Mouse (Mus musculus) heart, postnatal 10 days (tissue): ENCODE measurements around the gene Col13a1. TPM values are rescaled to one million over a fixed set of nuclear protein-coding genes. Genes with fewer than 3 reads are reported as not detected.

Source experiments
- DNase-seq, 2 experiments: peaks; one replicate each; pipeline ENCODE4 v3.0.0; 2021
- intact Hi-C: fragments of 180-260 bp; cut with DNase I; formaldehyde crosslinking; loops from one replicate; pipeline ENCODE4 v1.15.1; 2025
- total RNA-seq, 2 experiments: library from RNA; stranded (reverse); gene quantifications; 2 replicates each; pipeline ENCODE4 v1.2.3; 2021

The Col13a1 gene
- total RNA-seq, 2 experiments from 2014 or later, result 1.8 to 1.9 TPM

- no peak for DNase-seq
- intact Hi-C loops, result no loop called here
Measured at GRCm38 (mm10) chr10:61834288-61834687, 144.6 kb downstream of the Col13a1 start.

- intact Hi-C loops, result no loop called here
- no peak for DNase-seq
Measured at GRCm38 (mm10) chr10:61832713-61833112, 146.2 kb downstream of the Col13a1 start.

- no peak for DNase-seq
Measured at GRCm38 (mm10) chr10:61831741-61832140, 147.2 kb downstream of the Col13a1 start.

GRCm38 (mm10) chr10:61831251-61831650 is 147.7 kb downstream of the Col13a1 start:
- intact Hi-C loops, result no loop called here
- no peak for DNase-seq

More at GRCm38 (mm10) chr10:61831741-61832140, 147.2 kb downstream of the Col13a1 start:
- intact Hi-C loops, result no loop called here

- DNase-seq, result no peak
- intact Hi-C loops, result no loop called here
Measured at GRCm38 (mm10) chr10:61830817-61831216, 148.1 kb downstream of the Col13a1 start.

- intact Hi-C loops, result no loop called here
- no peak for DNase-seq
Measured at GRCm38 (mm10) chr10:61829046-61829445, 149.9 kb downstream of the Col13a1 start.

- no peak for DNase-seq
- intact Hi-C loops, result no loop called here
Measured at GRCm38 (mm10) chr10:61827950-61828936, 150.7 kb downstream of the Col13a1 start.

- intact Hi-C loops, result no loop called here
- no peak for DNase-seq
Measured at GRCm38 (mm10) chr10:61826753-61827435, 152.0 kb downstream of the Col13a1 start.

GRCm38 (mm10) chr10:61825979-61826752 is 152.7 kb downstream of the Col13a1 start:
- intact Hi-C loops, result no loop called here
- DNase-seq, result no peak

GRCm38 (mm10) chr10:61825536-61825935 is 153.4 kb downstream of the Col13a1 start:
- intact Hi-C loops, result no loop called here
- DNase-seq, result no peak

- intact Hi-C loops, result no loop called here
- no peak for DNase-seq
Measured at GRCm38 (mm10) chr10:61823731-61824115, 155.2 kb downstream of the Col13a1 start.

GRCm38 (mm10) chr10:61822968-61823730 is 155.8 kb downstream of the Col13a1 start:
- intact Hi-C loops, result no loop called here
- no peak for DNase-seq

GRCm38 (mm10) chr10:61820050-61820449 is 158.9 kb downstream of the Col13a1 start:
- intact Hi-C loops, result no loop called here
- DNase-seq, result no peak

GRCm38 (mm10) chr10:61811987-61812386 is 166.9 kb downstream of the Col13a1 start:
- intact Hi-C loops, result no loop called here
- no peak for DNase-seq

- intact Hi-C loops, result no loop called here
- no peak for DNase-seq
Measured at GRCm38 (mm10) chr10:61798133-61798576, 180.8 kb downstream of the Col13a1 start.

- intact Hi-C loops, result no loop called here
- no peak for DNase-seq
Measured at GRCm38 (mm10) chr10:61795458-61795857, 183.4 kb downstream of the Col13a1 start.

GRCm38 (mm10) chr10:61794971-61795370 is 183.9 kb downstream of the Col13a1 start:
- intact Hi-C loops, result no loop called here
- no peak for DNase-seq

GRCm38 (mm10) chr10:61793015-61793414 is 185.9 kb downstream of the Col13a1 start:
- no peak for DNase-seq
- intact Hi-C loops, result no loop called here

- no peak for DNase-seq
- intact Hi-C loops, result no loop called here
Measured at GRCm38 (mm10) chr10:61788499-61788898, 190.4 kb downstream of the Col13a1 start.
